Mouse (Mus musculus) testis, adult 2 months (tissue): Measurements from ENCODE around the gene Ntn5. TPM values are rescaled to one million over a fixed set of nuclear protein-coding genes. Genes with fewer than 3 reads are reported as not detected.
A peak's percentile ranks its signal among the peaks of the same experiment; 100 is the strongest.

ENCODE experiments used
- H3K27ac ChIP-seq: fragments of 200-500 bp; 2 replicates; pipeline ENCODE4 v1.5.1; 2012; ENCODE audit warnings: low read depth, low read length; ENCODE audit not compliant: control insufficient read depth, insufficient read depth
- H3K27me3 ChIP-seq: fragments of 200-500 bp; 2 replicates; pipeline ENCODE4 v1.6.1; 2012; ENCODE audit warnings: mild to moderate bottlenecking, low read length, moderate library complexity; ENCODE audit not compliant: control insufficient read depth, insufficient read depth
- H3K36me3 ChIP-seq: fragments of 200-500 bp; 2 replicates; pipeline ENCODE4 v1.6.1; 2012; ENCODE audit warnings: mild to moderate bottlenecking, low read length; ENCODE audit not compliant: control insufficient read depth, insufficient read depth
- H3K4me1 ChIP-seq: fragments of 200-500 bp; 2 replicates; pipeline ENCODE4 v1.6.1; 2012; ENCODE audit warnings: low read length; ENCODE audit not compliant: control insufficient read depth, insufficient read depth
- H3K4me3 ChIP-seq: fragments of 200-500 bp; 2 replicates; pipeline ENCODE4 v1.5.1; 2012; ENCODE audit warnings: low read depth, mild to moderate bottlenecking, low read length, moderate library complexity, mixed read lengths; ENCODE audit not compliant: control insufficient read depth
- CTCF ChIP-seq: fragments of 200-500 bp; IDR thresholded peaks from 2 replicates; pipeline ENCODE4 v1.5.1; 2012; ENCODE audit warnings: low read depth, mild to moderate bottlenecking, inconsistent platforms, low read length, moderate library complexity; ENCODE audit not compliant: control insufficient read depth, insufficient read depth, insufficient replicate concordance
- POLR2A ChIP-seq: fragments of 200-500 bp; IDR thresholded peaks from 2 replicates; pipeline ENCODE4 v1.6.1; 2012; ENCODE audit warnings: low read depth, mild to moderate bottlenecking, inconsistent platforms, low read length, moderate library complexity; ENCODE audit not compliant: control insufficient read depth
- polyA plus RNA-seq: library from polyadenylated mRNA; depleted of rRNA; stranded (reverse); fragments of >200 nt; gene quantifications from 2 replicates; pipeline ENCODE4 v1.2.3, GENCODE M21; 2012

Ntn5 gene
- polyA plus RNA-seq, 1 experiment = 6.5 TPM

- no peak for TF ChIP-seq CTCF
- TF ChIP-seq POLR2A = no peak
- Histone ChIP-seq H3K4me3 (no peak overlapping the region), H3K36me3 (no peaks in the 10 kb centered on the region), H3K4me1 (peaks cover 47% of the 10 kb centered on the region), H3K27me3 (no peaks in the 10 kb centered on the region; the same call in 1 of the 2 replicates), H3K27ac (no peak overlapping the region)
Measured at GRCm38 (mm10) chr7:45702316-45702715, 18.5 kb downstream of the Ntn5 start.

- no peak overlapping the region for H3K4me3 ChIP-seq
- peaks cover 53% of the 10 kb centered on the region for H3K4me1 ChIP-seq
- no peak for TF ChIP-seq POLR2A
- H3K36me3 ChIP-seq = no peaks in the 10 kb centered on the region
- H3K27ac ChIP-seq = no peak overlapping the region
- no peaks in the 10 kb centered on the region; the same call in 1 of the 2 replicates for H3K27me3 ChIP-seq
Measured at GRCm38 (mm10) chr7:45702809-45703520, 19.1 kb downstream of the Ntn5 start.

GRCm38 (mm10) chr7:45703521-45704033 is 19.8 kb downstream of the Ntn5 start:
- H3K27me3 ChIP-seq = no peaks in the 10 kb centered on the region; the same call in 1 of the 2 replicates
- no peaks in the 10 kb centered on the region for H3K36me3 ChIP-seq
- H3K4me3 ChIP-seq = no peak overlapping the region
- peak overlapping the region; percentile 93 for H3K27ac ChIP-seq
- TF ChIP-seq CTCF (no peak), POLR2A (no peak)
- peaks cover 59% of the 10 kb centered on the region for H3K4me1 ChIP-seq

- Histone ChIP-seq H3K27ac (peak overlapping the region; percentile 93), H3K4me1 (peaks cover 64% of the 10 kb centered on the region), H3K4me3 (peak overlapping the region; percentile 87), H3K36me3 (no peaks in the 10 kb centered on the region), H3K27me3 (no peaks in the 10 kb centered on the region; the same call in 1 of the 2 replicates)
- TF ChIP-seq CTCF (no peak), POLR2A (no peak; the same call in 1 of the 2 replicates)
Measured at GRCm38 (mm10) chr7:45704046-45704559, 20.3 kb downstream of the Ntn5 start.

- Histone ChIP-seq H3K4me3 (peak within 1 kb of the TSS; percentile 87), H3K4me1 (peaks cover 64% of the 10 kb centered on the region), H3K36me3 (no peaks in the 10 kb centered on the region), H3K27ac (peak within 1 kb of the TSS; percentile 98), H3K27me3 (no peaks in the 10 kb centered on the region; the same call in 1 of the 2 replicates)
- TF ChIP-seq CTCF (no peak), POLR2A (peak; percentile 43; the same call in 1 of the 2 replicates)
Measured at GRCm38 (mm10) chr7:45704730-45705442, 21.1 kb downstream of the Ntn5 start, which contains the start of gene Dbp. Dbp (plus strand) TSS chr7:45705088.

GRCm38 (mm10) chr7:45705443-45705864 is 21.6 kb downstream of the Ntn5 start:
- Histone ChIP-seq H3K4me1 (peaks cover 58% of the 10 kb centered on the region), H3K27me3 (no peaks in the 10 kb centered on the region; the same call in 1 of the 2 replicates), H3K27ac (peak overlapping the region; percentile 98), H3K36me3 (no peaks in the 10 kb centered on the region), H3K4me3 (peak overlapping the region; percentile 87)
- TF ChIP-seq CTCF (no peak), POLR2A (no peak)

GRCm38 (mm10) chr7:45705873-45706281 is 22.1 kb downstream of the Ntn5 start:
- peak overlapping the region; percentile 98 for H3K27ac ChIP-seq
- no peak for TF ChIP-seq CTCF
- TF ChIP-seq POLR2A = peak; percentile 40; the same call in 1 of the 2 replicates
- H3K4me1 ChIP-seq = peaks cover 57% of the 10 kb centered on the region

More at GRCm38 (mm10) chr7:45705873-45706281, 22.1 kb downstream of the Ntn5 start:
- peak overlapping the region; percentile 87 for H3K4me3 ChIP-seq
- no peaks in the 10 kb centered on the region for H3K36me3 ChIP-seq
- no peaks in the 10 kb centered on the region for H3K27me3 ChIP-seq
